Mouse (Mus musculus) testis, postnatal 10 days (tissue): Measurements from ENCODE around the gene Isy1.
A peak's percentile ranks its signal among the peaks of the same experiment; 100 is the strongest.

ENCODE experiments used
- DNase-seq: peaks from one replicate; pipeline ENCODE4 v3.0.0; 2021; ENCODE audit warnings: low spot score

The Isy1 gene

GRCm38 (mm10) chr6:87849780-87850154 lies 11.2 kb upstream of the Isy1 start:
- DNase-seq: no peak

- DNase-seq: no peak
Measured at GRCm38 (mm10) chr6:87846813-87847212, 8.2 kb upstream of the Isy1 start.

- DNase-seq: no peak
Measured at GRCm38 (mm10) chr6:87845031-87845695, 6.6 kb upstream of the Isy1 start.

GRCm38 (mm10) chr6:87842254-87842653 lies 3.7 kb upstream of the Isy1 start:
- DNase-seq: no peak

GRCm38 (mm10) chr6:87841635-87842034 lies 3.0 kb upstream of the Isy1 start:
- DNase-seq: no peak

GRCm38 (mm10) chr6:87839797-87840341 lies 1.3 kb upstream of the Isy1 start:
- DNase-seq: no peak

GRCm38 (mm10) chr6:87835695-87836094 lies 2.9 kb downstream of the Isy1 start, which contains the start of gene Gm45140:
Gene Gm45140, minus strand, starts transcription at chr6:87835795.
- DNase-seq: no peak

GRCm38 (mm10) chr6:87820366-87820765 lies 18.2 kb downstream of the Isy1 start:
- DNase-seq: no peak

GRCm38 (mm10) chr6:87814486-87814885 lies 24.1 kb downstream of the Isy1 start:
- no peak for DNase-seq

GRCm38 (mm10) chr6:87812656-87813055 lies 25.9 kb downstream of the Isy1 start:
- DNase-seq: no peak

GRCm38 (mm10) chr6:87811675-87812338 lies 26.8 kb downstream of the Isy1 start, which contains the start of gene Rab43:
Gene Rab43, minus strand, starts transcription at chr6:87812164.
- peak; percentile 96 for DNase-seq

GRCm38 (mm10) chr6:87810713-87811669 lies 27.6 kb downstream of the Isy1 start:
- peak; percentile 79 for DNase-seq

GRCm38 (mm10) chr6:87810311-87810710 lies 28.3 kb downstream of the Isy1 start:
- DNase-seq: no peak

GRCm38 (mm10) chr6:87809651-87810161 lies 28.9 kb downstream of the Isy1 start:
- DNase-seq: no peak

GRCm38 (mm10) chr6:87809144-87809543 lies 29.5 kb downstream of the Isy1 start:
- no peak for DNase-seq

- no peak for DNase-seq
Measured at GRCm38 (mm10) chr6:87808521-87808920, 30.1 kb downstream of the Isy1 start.

GRCm38 (mm10) chr6:87807735-87808440 lies 30.7 kb downstream of the Isy1 start:
- DNase-seq: no peak

GRCm38 (mm10) chr6:87806857-87807256 lies 31.7 kb downstream of the Isy1 start:
- DNase-seq: no peak

- no peak for DNase-seq
Measured at GRCm38 (mm10) chr6:87806028-87806427, 32.6 kb downstream of the Isy1 start.

- DNase-seq: no peak
Measured at GRCm38 (mm10) chr6:87805448-87805847, 33.1 kb downstream of the Isy1 start.

- no peak for DNase-seq
Measured at GRCm38 (mm10) chr6:87804886-87805285, 33.7 kb downstream of the Isy1 start.
